Mouse (Mus musculus) lung, adult 2 months (tissue): ENCODE results near the gene Acp2. TPM values are rescaled to one million over a fixed set of nuclear protein-coding genes. Genes with fewer than 3 reads are reported as not detected.
"Not testable (repeated sequence)": the region's sequence is repeated elsewhere in the genome, so short reads cannot be mapped to it uniquely, and the experiment has no call there.

ENCODE experiments used
- DNase-seq: peaks from one replicate; pipeline ENCODE4 v3.0.0; 2022
- H3K4me1 ChIP-seq: fragments of 200-500 bp; 2 replicates; pipeline ENCODE4 v1.6.1; 2011; ENCODE audit warnings: low read length; ENCODE audit not compliant: control insufficient read depth, insufficient read depth
- H3K4me3 ChIP-seq: fragments of 200-500 bp; replicated peaks from 2 replicates; pipeline ENCODE3; 2011; ENCODE audit warnings: low read depth, mild to moderate bottlenecking, control low read depth, low read length; ENCODE audit errors: extremely low read depth
- CTCF ChIP-seq: fragments of 200-500 bp; IDR thresholded peaks from 2 replicates; pipeline ENCODE4 v1.5.1; 2011; ENCODE audit warnings: mild to moderate bottlenecking, low read length, control low read depth; ENCODE audit not compliant: insufficient read depth
- POLR2A ChIP-seq: fragments of 200-500 bp; IDR thresholded peaks from 2 replicates; pipeline ENCODE4 v1.6.1; 2011; ENCODE audit warnings: low read depth, mild to moderate bottlenecking, control low read depth, low read length, borderline replicate concordance; ENCODE audit errors: extremely low read depth
- WGBS: fragments of 180-500 bp; shearing (Covaris S2); methylation state at CpG from one replicate; pipeline ENCODE4 v1.1.7; 2018; 5-methylcytosine and 5-hydroxymethylcytosine counted together
- polyA plus RNA-seq: library from polyadenylated mRNA; depleted of rRNA; stranded (reverse); fragments of >200 nt; gene quantifications from 2 replicates; pipeline ENCODE4 v1.2.3, GENCODE M21; 2012

The Acp2 gene
- polyA plus RNA-seq, 1 experiment = 25.0 TPM

DNA sequence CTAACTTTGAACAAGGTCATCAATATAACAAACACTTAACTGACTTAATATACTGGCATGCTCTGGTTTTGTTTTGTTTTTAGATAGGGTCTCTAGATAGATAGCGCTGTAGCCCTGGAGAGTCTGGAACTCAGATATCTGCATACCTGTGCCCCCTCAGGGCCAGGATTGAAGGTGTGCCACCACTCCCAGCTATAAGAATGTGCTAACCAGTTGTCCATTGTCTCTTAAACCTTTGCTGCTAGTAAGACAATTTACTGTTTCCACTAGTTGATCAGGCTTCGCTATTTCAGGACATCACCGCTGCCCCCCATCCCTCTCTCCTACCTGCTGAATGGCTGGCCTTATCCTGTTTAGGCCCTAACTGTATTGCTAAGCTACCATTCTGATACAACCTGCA, 17.8 kb downstream of the Acp2 start:
- no peak for TF ChIP-seq POLR2A
- 96% methylated on average over 3 of the region's 3 CpGs for WGBS
- Histone ChIP-seq H3K4me3 (no peak overlapping the region), H3K4me1 (no peaks in the 10 kb centered on the region)
- DNase-seq = no peak

DNA sequence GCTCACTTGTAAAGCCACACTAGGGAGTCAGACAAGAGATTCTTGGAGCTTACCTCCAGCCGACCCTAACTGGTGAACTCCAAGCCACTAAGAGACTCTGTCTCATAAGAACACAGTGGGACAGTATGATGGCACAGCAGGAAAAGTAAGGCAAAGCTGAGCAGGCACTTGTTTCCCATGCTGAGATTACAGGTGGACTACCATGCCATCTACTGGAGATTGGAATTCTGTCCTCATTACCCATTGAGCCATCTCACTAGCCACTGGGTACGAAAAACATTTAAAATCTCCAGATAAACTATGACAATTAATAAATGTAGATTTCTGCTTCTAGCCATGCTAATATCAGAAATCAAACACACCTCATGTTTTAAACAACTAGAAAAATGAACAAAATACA, 20.9 kb downstream of the Acp2 start:
- Histone ChIP-seq H3K4me3 (no peak overlapping the region), H3K4me1 (no peaks in the 10 kb centered on the region)
- no peak for DNase-seq
- 75% methylated on average over 2 of the region's 2 CpGs for WGBS
- no peak for TF ChIP-seq CTCF

DNA sequence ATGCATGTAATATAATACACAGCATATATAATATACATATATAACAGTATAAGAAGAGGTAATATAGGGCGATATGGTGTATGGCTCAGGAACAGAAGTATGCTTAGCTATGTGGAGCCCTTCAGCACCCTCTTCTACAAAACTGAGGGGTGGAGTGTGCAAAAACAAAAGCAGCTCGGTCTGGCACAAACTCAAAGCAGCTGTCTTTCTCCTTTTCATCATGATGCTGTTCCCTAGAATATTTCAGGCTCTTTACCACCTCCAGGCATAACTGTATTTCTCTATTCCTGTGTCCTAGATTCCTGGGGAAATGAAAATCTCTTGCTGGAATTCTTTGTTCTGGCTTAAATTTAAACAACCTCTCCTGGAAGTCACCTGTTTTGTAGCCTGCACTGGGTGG, 27.1 kb downstream of the Acp2 start:
- no peak overlapping the region for H3K4me3 ChIP-seq
- no peak for DNase-seq
- TF ChIP-seq POLR2A (no peak), CTCF (no peak)
- 76% methylated on average over 2 of the region's 2 CpGs for WGBS
- no peaks in the 10 kb centered on the region for H3K4me1 ChIP-seq

DNA sequence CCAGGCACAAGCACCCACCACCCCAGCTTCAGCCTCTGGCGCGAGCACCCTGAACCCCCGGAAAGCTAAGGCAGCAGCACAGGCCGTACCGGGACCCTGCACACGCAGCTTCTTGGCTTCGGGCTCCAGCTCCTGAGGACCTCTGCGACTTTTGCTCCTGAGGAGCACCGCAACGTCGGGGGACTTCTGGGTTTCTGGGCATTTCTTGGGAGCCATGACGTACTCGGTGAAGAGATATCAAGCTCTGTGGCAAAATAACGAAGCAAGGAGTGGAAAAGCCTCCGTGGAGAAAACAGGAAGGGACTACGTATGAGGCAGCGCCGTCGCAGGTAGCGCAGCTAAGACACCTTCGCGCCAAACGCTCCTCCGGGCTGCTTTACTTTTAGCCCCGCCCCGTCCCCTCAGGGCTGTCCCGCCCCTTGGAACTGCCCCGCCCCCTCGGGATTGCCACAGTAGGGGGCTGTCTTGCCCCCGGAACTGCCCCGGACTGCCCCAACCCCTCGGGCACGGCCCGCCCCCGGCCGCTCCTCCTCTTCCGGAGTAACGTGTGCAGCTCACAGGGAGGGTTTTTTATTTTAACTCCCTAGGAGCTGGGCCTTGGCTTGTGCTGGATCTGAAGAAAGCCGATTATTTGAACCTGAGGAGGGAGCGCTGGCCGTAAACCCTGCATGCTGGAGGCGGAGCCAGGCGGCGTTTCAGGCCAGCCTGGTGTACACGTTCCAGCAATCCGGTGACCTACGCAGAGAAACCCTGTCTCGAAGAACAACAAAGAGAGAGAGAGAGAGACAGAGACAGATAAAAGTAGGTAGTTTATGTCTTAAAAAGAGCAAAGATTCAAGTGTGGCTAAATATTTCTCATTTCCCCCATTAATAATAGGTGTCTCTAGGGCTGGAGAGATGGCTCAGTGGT, 34.2 kb downstream of the Acp2 start, which contains the start of gene Ddb2:
TSS of gene Ddb2 (minus strand) at position 382 of the 910 bp plus-strand sequence.
- no peaks in the 10 kb centered on the region; the same call in 1 of the 2 replicates for H3K4me1 ChIP-seq
- under 1% methylated on average over 47 of the region's 48 CpGs for WGBS
- DNase-seq = peak; percentile 84
- TF ChIP-seq CTCF (no peak), POLR2A (peak; percentile 81; the same call in 1 of the 2 replicates)
- peak within 1 kb of the TSS; percentile 86 for H3K4me3 ChIP-seq

DNA sequence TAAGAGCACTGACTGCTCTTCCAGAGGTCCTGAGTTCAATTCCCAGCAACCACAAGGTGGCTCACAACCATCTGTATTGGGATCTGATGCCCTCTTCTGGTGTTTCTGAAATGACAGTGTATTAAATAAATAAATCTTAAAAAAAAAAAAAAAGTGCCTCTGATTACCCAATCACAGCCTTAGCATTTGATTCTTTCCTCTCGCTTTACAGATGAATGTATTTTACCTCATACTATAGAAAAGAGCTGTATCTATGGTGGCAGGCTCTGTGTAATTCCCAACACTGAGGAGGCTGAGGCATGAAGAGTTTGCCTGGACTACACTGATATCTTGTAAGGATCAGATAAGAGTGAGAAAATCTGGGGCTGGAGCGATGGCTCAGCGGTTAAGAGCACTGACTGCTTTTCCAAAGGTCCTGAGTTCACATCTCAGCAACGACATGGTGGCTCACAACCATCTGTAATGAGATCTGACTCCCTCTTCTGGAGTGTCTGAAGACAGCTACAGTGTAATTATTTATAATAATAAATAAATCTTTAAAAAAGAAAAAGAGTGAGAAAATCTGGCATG, 34.9 kb downstream of the Acp2 start:
- H3K4me1 ChIP-seq = not testable (repeated sequence)
- peak; percentile 15 for DNase-seq
- peak overlapping the region; percentile 17 for H3K4me3 ChIP-seq
- 14% methylated on average over 4 of the region's 4 CpGs for WGBS

DNA sequence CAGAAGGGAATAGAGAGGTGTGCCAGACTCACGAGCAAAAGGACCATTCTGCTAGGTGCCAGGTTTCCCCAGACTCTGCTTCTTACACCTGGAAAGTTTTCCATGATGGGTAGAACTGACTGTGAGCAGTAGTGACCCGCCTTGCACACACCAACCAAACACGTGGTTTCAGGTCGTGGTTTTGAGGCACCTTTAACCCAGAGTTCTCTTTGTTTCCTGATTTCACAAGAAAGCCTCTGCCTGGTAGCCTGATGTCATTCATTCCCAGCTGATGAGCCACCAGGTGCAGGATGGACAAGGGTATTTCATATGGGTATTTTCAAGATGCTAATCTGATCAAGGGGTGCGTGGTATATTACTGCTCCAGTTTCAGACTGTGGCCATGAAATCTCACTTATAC, 39.9 kb downstream of the Acp2 start:
- Histone ChIP-seq H3K4me1 (no peaks in the 10 kb centered on the region; the same call in 1 of the 2 replicates), H3K4me3 (no peak overlapping the region)
- TF ChIP-seq POLR2A (no peak), CTCF (no peak)
- no peak for DNase-seq
- WGBS = 55% methylated on average over 5 of the region's 5 CpGs

DNA sequence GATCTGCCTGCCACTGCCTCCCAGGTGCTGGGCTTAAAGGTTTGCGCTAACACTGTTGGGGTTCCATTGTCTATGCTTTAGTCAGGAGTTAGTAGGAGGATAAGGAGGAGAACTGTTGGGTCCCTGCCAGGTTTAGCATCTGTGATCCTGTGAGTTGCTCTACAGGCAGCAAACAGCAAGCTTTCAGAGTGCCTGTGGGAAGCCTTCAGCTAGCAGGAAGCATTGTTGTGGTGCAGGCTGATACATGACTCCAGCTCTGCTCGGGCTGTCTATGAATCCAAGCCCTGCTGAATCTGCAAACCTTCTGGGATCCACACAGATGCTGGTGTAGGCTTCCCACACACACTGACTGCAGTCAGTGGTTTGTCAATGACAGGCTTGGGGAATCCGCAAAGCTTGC, 40.7 kb downstream of the Acp2 start:
- Histone ChIP-seq H3K4me1 (no peaks in the 10 kb centered on the region), H3K4me3 (no peak overlapping the region)
- DNase-seq = no peak
- TF ChIP-seq POLR2A (no peak), CTCF (no peak)
- WGBS = 67% methylated on average over 3 of the region's 3 CpGs

DNA sequence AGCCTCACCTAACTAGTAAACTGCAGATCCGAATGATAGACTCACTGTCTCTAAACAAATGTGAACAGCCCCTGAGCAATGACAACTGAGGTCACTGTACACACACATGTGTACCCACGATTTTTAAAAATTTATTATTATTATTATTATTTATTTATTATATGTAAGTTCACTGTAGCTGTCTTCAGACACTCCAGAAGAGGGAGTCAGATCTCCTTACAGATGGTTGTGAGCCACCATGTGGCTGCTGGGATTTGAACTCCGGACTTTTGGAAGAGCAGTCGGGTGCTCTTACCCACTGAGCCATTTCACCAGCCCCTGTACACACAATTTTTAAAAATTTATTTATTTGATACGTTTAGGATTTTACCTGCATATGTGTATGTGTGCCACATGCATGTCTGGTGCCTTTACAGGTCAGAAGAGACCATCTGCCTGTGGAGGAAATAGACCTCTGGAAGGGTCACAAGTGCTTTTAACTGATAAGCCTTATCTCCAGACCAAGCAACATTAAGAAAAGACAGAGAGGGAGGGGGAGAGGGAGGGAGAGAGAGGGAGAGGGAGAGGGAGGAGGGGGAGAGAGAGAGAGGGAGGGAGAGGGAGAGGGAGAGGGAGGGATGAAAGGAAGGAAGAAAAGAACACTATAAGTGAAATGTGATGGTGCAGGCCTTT, 42.0 kb downstream of the Acp2 start:
- no peak overlapping the region for H3K4me3 ChIP-seq
- TF ChIP-seq CTCF = no peak
- no peak for TF ChIP-seq POLR2A
- 70% methylated on average over 5 of the region's 5 CpGs for WGBS
- no peaks in the 10 kb centered on the region for H3K4me1 ChIP-seq
- no peak for DNase-seq

DNA sequence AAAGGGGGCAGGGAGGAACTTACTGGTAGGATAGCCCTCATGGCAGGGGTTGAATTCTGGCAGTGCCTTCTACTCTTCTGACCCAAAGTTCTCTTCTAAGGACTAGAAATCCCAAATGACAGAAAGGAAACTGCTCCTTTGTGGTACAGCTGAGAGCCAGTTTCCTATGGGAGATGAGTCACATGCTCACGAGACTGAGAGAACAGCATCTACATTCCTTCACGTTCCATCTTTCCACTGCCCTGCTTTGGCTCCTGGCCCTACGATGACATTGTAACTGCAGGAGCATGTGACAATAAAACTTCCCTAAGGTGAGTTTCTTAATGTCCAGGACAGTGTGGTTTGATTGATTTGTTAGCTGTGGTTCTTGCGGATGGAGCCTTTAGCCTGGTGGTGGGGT, 45.7 kb downstream of the Acp2 start:
- H3K4me1 ChIP-seq = no peaks in the 10 kb centered on the region
- WGBS = 76% methylated on average over 4 of the region's 4 CpGs
- DNase-seq = no peak
- no peak for TF ChIP-seq POLR2A
- TF ChIP-seq CTCF = no peak
- no peak overlapping the region for H3K4me3 ChIP-seq

DNA sequence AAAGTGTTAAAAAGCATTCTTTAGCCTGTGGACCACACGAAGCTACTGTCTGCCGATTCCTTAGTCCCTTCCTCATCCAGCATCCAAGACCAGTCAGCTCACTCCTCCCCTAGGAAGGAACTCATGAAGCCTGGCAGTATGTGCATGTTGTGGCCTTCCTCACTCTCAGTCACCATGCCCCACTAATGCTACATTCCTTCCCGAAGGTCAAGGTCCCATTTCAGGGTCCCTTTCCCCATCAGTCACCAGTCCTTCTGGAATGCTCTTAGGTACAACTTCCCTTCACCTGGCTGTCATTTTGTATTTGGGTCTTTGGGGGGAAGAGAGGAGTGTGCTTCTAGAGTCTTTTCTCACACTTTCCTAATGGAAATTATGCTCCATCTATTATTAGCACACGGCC, 49.3 kb downstream of the Acp2 start:
- 57% methylated on average over 4 of the region's 4 CpGs for WGBS
- no peak for TF ChIP-seq POLR2A
- no peak for TF ChIP-seq CTCF
- no peaks in the 10 kb centered on the region for H3K4me1 ChIP-seq
- H3K4me3 ChIP-seq = no peak overlapping the region
- DNase-seq = no peak

DNA sequence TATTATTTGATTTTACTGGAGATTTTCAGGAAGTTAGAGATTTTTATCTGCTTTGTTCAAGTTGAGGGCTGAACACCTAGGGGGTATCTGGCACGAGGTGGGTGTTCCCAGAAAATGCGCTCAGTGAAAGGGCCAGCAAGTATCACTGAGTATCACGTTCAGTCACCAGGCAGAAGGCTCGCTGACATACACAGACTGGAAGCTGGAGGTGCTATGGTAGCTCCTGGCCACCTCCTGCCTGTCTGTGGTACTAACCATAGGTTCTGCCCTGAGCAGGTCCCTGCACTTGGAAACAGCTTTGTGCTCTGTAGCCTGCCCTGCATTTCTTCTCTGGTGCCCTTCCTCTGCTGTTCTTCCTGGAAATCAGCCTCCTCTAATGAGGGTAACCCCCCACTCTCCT, 49.8 kb downstream of the Acp2 start:
- no peak for DNase-seq
- no peak for TF ChIP-seq CTCF
- no peak for TF ChIP-seq POLR2A
- 49% methylated on average over 4 of the region's 4 CpGs for WGBS
- Histone ChIP-seq H3K4me3 (no peak overlapping the region), H3K4me1 (no peaks in the 10 kb centered on the region)
